Mouse (Mus musculus) cerebellum, adult 2 months (tissue): ENCODE data around the gene Kctd14. TPM values are rescaled to one million over a fixed set of nuclear protein-coding genes. Genes with fewer than 3 reads are reported as not detected.
"Not testable (repeated sequence)": the region's sequence is repeated elsewhere in the genome, so short reads cannot be mapped to it uniquely, and the experiment has no call there.

Experiments used
- DNase-seq, 2 experiments: peaks; one replicate each; pipeline ENCODE4 v3.0.0; 2021
- H3K27ac ChIP-seq: fragments of 200-500 bp; 2 replicates; pipeline ENCODE4 v1.5.1; 2012; ENCODE audit warnings: low read length, control low read depth, inconsistent platforms; ENCODE audit not compliant: insufficient read depth
- H3K27me3 ChIP-seq: fragments of 200-500 bp; 2 replicates; pipeline ENCODE4 v1.6.1; 2012; ENCODE audit warnings: inconsistent platforms, mild to moderate bottlenecking, low read length, moderate library complexity; ENCODE audit not compliant: control insufficient read depth, insufficient read depth
- H3K4me1 ChIP-seq: fragments of 200-500 bp; 2 replicates; pipeline ENCODE4 v1.6.1; 2011; ENCODE audit warnings: low read length; ENCODE audit not compliant: control insufficient read depth, insufficient read depth
- H3K4me3 ChIP-seq: fragments of 200-500 bp; replicated peaks from 2 replicates; pipeline ENCODE3; 2011; ENCODE audit warnings: mild to moderate bottlenecking, low read depth, low read length, control low read depth; ENCODE audit not compliant: insufficient read depth
- CTCF ChIP-seq: fragments of 200-500 bp; IDR thresholded peaks from 2 replicates; pipeline ENCODE4 v1.5.1; 2011; ENCODE audit warnings: low read depth, mild to moderate bottlenecking, control low read depth, low read length, moderate library complexity, borderline replicate concordance; ENCODE audit not compliant: insufficient read depth
- POLR2A ChIP-seq: fragments of 200-500 bp; IDR thresholded peaks from 2 replicates; pipeline ENCODE4 v1.6.1; 2011; ENCODE audit warnings: low read length, control low read depth, borderline replicate concordance; ENCODE audit not compliant: insufficient read depth
- WGBS: fragments of 180-500 bp; shearing (Covaris S2); methylation state at CpG from one replicate; pipeline ENCODE4 v1.1.7; 2018; 5-methylcytosine and 5-hydroxymethylcytosine counted together
- polyA plus RNA-seq: library from polyadenylated mRNA; depleted of rRNA; stranded (reverse); fragments of >200 nt; gene quantifications from 2 replicates; pipeline ENCODE4 v1.2.3, GENCODE M21; 2012; rRNA removed

The Kctd14 gene
- 1.6 and 2.2 TPM in 2 replicates for polyA plus RNA-seq

GRCm38 (mm10) chr7:97451023-97451422 is at the start of gene Kctd14:
TSS of gene Kctd14 (plus strand) at chr7:97451323.
- not testable (repeated sequence) for H3K4me1 ChIP-seq, H3K4me3 ChIP-seq, H3K27me3 ChIP-seq, DNase-seq, H3K27ac ChIP-seq
- WGBS = 77% methylated on average over 2 of the region's 2 CpGs

- Histone ChIP-seq H3K4me3 (no peak overlapping the region), H3K27ac (no peak overlapping the region), H3K4me1 (no peaks in the 10 kb centered on the region), H3K27me3 (no peaks in the 10 kb centered on the region)
- TF ChIP-seq POLR2A (no peak), CTCF (no peak)
- WGBS = 67% methylated on average over 10 of the region's 10 CpGs
- DNase-seq = no peak
These were observed 44.0 kb upstream of the Kctd14 start for GRCm38 (mm10) chr7:97407145-97407544.

DNA sequence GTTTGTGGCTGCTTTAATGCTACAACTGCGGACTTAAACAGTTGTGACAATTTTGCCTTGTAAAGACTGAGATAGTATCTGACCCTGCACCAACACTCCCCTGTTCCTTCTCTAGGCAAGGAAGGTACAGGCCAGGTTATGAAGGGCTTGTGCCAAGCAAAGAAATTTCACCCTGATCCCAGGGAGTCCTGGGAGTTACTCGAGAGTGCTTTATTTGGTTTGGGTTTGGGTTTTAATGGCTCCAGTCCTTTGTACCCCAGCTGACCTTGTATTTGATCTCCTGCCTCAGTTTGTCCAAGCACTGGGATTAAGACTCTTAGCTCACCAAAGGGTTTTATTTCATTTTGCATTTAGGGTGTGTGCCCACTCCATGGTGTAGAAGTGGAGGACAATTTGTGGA is 40.0 kb upstream of the Kctd14 start:
- Histone ChIP-seq H3K4me3 (no peak overlapping the region), H3K4me1 (peaks cover 8% of the 10 kb centered on the region), H3K27me3 (no peaks in the 10 kb centered on the region), H3K27ac (no peak overlapping the region)
- TF ChIP-seq CTCF (no peak), POLR2A (no peak; the same call in 1 of the 2 replicates)
- DNase-seq = no peak
- 91% methylated on average over 2 of the region's 2 CpGs for WGBS

DNA sequence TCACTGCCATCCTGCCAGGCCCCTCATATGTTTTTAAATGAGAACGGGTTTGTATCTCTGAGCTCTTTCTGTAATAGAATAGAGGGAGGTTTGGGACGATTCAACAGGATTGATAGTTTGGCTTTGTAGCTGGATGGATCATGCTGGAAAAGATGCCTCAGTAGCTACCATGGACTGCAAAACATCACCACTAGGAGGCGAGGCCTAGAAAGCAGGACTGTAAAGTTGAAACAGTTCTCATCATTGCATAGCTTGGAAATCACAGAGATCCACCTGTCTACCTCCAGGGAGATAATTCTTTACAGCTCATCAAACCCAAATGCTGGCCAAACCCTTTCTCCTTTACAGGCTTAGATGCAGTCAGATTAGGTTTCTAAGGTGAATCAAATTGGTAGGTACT is 39.5 kb upstream of the Kctd14 start:
- peaks cover 8% of the 10 kb centered on the region for H3K4me1 ChIP-seq
- TF ChIP-seq POLR2A (no peak), CTCF (peak; percentile 9; the same call in 1 of the 2 replicates)
- 66% methylated on average over 3 of the region's 3 CpGs for WGBS
- no peak for DNase-seq
- no peaks in the 10 kb centered on the region for H3K27me3 ChIP-seq
- no peak overlapping the region for H3K27ac ChIP-seq
- H3K4me3 ChIP-seq = no peak overlapping the region

- WGBS = 90% methylated on average over 1 of the region's 1 CpGs
- H3K27ac ChIP-seq = no peak overlapping the region
- peaks cover 19% of the 10 kb centered on the region for H3K4me1 ChIP-seq
- no peak overlapping the region for H3K4me3 ChIP-seq
- no peaks in the 10 kb centered on the region for H3K27me3 ChIP-seq
- no peak for DNase-seq
- no peak for TF ChIP-seq POLR2A
- no peak for TF ChIP-seq CTCF
These were observed 37.1 kb upstream of the Kctd14 start for GRCm38 (mm10) chr7:97413981-97414380.

DNA sequence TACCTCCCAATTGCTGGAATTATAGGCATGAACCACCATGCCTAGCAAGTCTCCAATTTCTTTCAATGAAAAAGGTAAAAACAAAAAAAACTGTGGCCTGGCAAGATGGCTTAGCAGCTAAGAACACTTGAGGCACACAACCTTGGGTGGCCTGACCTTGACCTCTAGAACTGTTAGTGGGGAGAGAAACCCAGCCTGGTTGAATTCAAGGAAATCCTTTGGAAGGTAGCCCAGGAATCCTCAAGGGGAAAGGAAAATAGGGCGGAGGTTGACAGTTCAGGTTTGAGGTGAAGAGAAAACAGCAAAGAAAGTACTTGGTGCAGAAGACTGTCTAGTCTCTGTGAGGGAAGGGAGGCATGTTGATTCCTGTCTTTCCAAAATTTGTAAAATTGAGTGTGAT is 36.7 kb upstream of the Kctd14 start:
- Histone ChIP-seq H3K27me3 (no peaks in the 10 kb centered on the region), H3K4me1 (peaks cover 22% of the 10 kb centered on the region), H3K4me3 (peak overlapping the region; percentile 34), H3K27ac (no peak overlapping the region)
- 14% methylated on average over 1 of the region's 1 CpGs for WGBS
- TF ChIP-seq CTCF (no peak), POLR2A (no peak)
- no peak for DNase-seq

DNA sequence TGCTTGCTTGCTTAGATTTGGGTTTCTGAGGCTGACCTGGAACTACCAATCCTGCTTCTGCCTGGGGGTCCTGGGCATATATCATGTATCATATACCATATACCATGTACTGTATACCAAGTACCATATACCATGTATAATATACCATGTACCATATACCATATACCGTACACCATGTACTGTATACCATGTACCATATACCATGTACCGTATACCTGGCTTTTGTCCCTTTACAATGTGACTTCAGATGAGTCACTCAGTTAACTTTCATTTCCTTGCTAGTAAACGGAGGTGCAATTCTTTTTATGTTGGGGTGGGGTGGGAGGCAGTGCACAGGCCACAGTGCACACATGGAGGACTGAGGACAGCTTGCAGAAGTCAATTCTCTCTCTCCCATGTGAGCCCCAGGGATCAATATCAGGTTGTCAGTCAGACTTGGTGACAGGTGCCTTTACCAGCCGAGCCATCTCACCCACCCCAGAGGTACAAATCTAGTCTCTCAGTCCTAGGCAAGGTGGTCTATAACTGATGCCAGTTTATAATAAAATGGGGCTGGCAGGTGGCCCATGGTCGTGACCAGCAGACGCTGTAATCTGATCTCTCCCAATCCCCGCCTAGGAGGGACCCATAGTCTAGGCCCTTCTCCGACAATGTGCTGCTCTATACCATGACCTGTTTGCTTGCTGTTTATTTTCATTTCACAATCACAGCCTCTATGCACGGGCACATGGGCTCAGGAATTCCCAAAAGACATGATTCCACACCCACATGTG is 36.0 kb upstream of the Kctd14 start:
- TF ChIP-seq CTCF = no peak
- no peak for TF ChIP-seq POLR2A
- WGBS = 20% methylated on average over 9 of the region's 9 CpGs
- no peak for DNase-seq
- H3K4me1 ChIP-seq = peaks cover 22% of the 10 kb centered on the region
- H3K4me3 ChIP-seq = peak overlapping the region; percentile 62
- H3K27ac ChIP-seq = peak overlapping the region; percentile 17; the same call in 1 of the 2 replicates
- no peaks in the 10 kb centered on the region for H3K27me3 ChIP-seq

DNA sequence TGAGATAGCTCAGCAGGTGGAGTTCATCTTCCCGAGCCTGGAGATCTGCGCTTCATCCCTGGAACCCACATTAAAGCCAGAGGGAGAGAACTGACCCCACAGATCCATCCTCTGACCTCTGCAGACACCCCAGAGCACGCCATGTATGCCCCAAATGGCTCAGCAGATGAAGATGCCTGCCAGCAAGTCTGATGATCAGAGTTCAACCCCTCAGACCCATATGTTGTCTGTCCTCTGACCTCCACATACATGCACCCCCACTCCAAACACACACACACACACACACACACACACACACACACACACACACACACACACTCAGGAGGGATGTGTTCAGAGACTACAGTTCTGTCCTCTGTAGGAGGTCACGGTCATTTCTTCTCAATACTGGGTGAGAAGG is 34.6 kb upstream of the Kctd14 start:
- TF ChIP-seq POLR2A (no peak), CTCF (no peak)
- peak overlapping the region; percentile 62 for H3K4me3 ChIP-seq
- peaks cover 33% of the 10 kb centered on the region for H3K4me1 ChIP-seq
- peak overlapping the region; percentile 81 for H3K27ac ChIP-seq
- no peaks in the 10 kb centered on the region for H3K27me3 ChIP-seq
- 11% methylated on average over 4 of the region's 4 CpGs for WGBS
- peak; percentile 41 to 48 for DNase-seq
